Mouse (Mus musculus): ENCODE measurements around the gene B230118H07Rik.

Gene B230118H07Rik

GRCm38 (mm10) chr2:101525503-101526381 is 123.6 kb downstream of the B230118H07Rik start:
- in situ Hi-C loops (cut with MboI, MseI) = no loop called here

- in situ Hi-C loops (cut with MboI, MseI) = no loop called here
Observed at GRCm38 (mm10) chr2:101525091-101525490, 124.2 kb downstream of the B230118H07Rik start.

GRCm38 (mm10) chr2:101520503-101520902 is 128.8 kb downstream of the B230118H07Rik start:
- in situ Hi-C loops (cut with MboI, MseI) = no loop called here

GRCm38 (mm10) chr2:101519928-101520327 is 129.4 kb downstream of the B230118H07Rik start:
- in situ Hi-C loops (cut with MboI, MseI) = no loop called here

Measured in T-helper 2 cell (primary cell).